Mouse (Mus musculus): ENCODE results near the gene Stk10. TPM values are rescaled to one million over a fixed set of nuclear protein-coding genes. Genes with fewer than 3 reads are reported as not detected.

The Stk10 gene
- total RNA-seq, 2 experiments from 2014 or later, result 1.9 to 3.8 TPM

- intact Hi-C loops (cut with DNase I), result no loop called here
- Histone ChIP-seq H3K27ac (peak overlapping the region; percentile 25), H3K4me3 (no peak overlapping the region)
- TF ChIP-seq CTCF (IDR thresholded peaks at IDR 0.05), result no peak
- DNase-seq, result no peak
These were observed 105.6 kb downstream of the Stk10 start for GRCm38 (mm10) chr11:32638521-32639255.

GRCm38 (mm10) chr11:32640617-32641016 lies 107.5 kb downstream of the Stk10 start:
- Histone ChIP-seq H3K4me3 (peak overlapping the region; percentile 89), H3K27ac (peak overlapping the region; percentile 100)
- no peak for TF ChIP-seq CTCF (IDR thresholded peaks at IDR 0.05)
- no peak for DNase-seq
- intact Hi-C loops (cut with DNase I), result loop anchor here (5.0 kb wide), 1 partner anchor 67 kb away; no protein-coding TSS in a partner anchor

GRCm38 (mm10) chr11:32642249-32642876 lies 109.3 kb downstream of the Stk10 start, which contains the start of gene Fbxw11:
TSS of gene Fbxw11 (plus strand) at chr11:32642724.
- Histone ChIP-seq H3K27ac (peak within 1 kb of the TSS; percentile 100), H3K4me3 (peak within 1 kb of the TSS; percentile 89)
- 0 out of 2 replicates have a peak, but pooled peaks have one; percentile 1 for TF ChIP-seq CTCF (IDR thresholded peaks at IDR 0.05)
- DNase-seq, result peak; percentile 97
- intact Hi-C loops (cut with DNase I), result loop anchor here (5.0 kb wide), 1 partner anchor 65 kb away; no protein-coding TSS in a partner anchor

GRCm38 (mm10) chr11:32642899-32643886 lies 110.1 kb downstream of the Stk10 start:
- peak; percentile 84 for DNase-seq
- Histone ChIP-seq H3K4me3 (peak overlapping the region; percentile 89), H3K27ac (peak overlapping the region; percentile 100)
- intact Hi-C loops (cut with DNase I), result loop anchor here (5.0 kb wide), 1 partner anchor 64 kb away; no protein-coding TSS in a partner anchor
- no peak for TF ChIP-seq CTCF (IDR thresholded peaks at IDR 0.05)

- intact Hi-C loops (cut with DNase I), result loop anchor here (5.0 kb wide), 1 partner anchor 63 kb away; no protein-coding TSS in a partner anchor
- DNase-seq, result no peak
- no peak for TF ChIP-seq CTCF (IDR thresholded peaks at IDR 0.05)
These were observed 110.9 kb downstream of the Stk10 start for GRCm38 (mm10) chr11:32644010-32644409.

GRCm38 (mm10) chr11:32647265-32647664 lies 114.2 kb downstream of the Stk10 start:
- intact Hi-C loops (cut with DNase I), result no loop called here
- H3K27ac ChIP-seq, result no peak overlapping the region
- no peak overlapping the region for H3K4me3 ChIP-seq
- no peak for DNase-seq
- TF ChIP-seq CTCF (IDR thresholded peaks at IDR 0.05), result no peak

More at GRCm38 (mm10) chr11:32644010-32644409, 110.9 kb downstream of the Stk10 start:
- Histone ChIP-seq H3K27ac (peak overlapping the region; percentile 100), H3K4me3 (peak overlapping the region; percentile 89)

GRCm38 (mm10) chr11:32650236-32650749 lies 117.2 kb downstream of the Stk10 start:
- Histone ChIP-seq H3K4me3 (no peak overlapping the region), H3K27ac (no peak overlapping the region)
- TF ChIP-seq CTCF (IDR thresholded peaks at IDR 0.05), result no peak
- intact Hi-C loops (cut with DNase I), result no loop called here
- no peak for DNase-seq

GRCm38 (mm10) chr11:32650893-32651590 lies 117.9 kb downstream of the Stk10 start:
- intact Hi-C loops (cut with DNase I), result no loop called here
- DNase-seq, result no peak
- no peak overlapping the region for H3K4me3 ChIP-seq
- peak overlapping the region; percentile 24; the same call in 1 of the 2 replicates for H3K27ac ChIP-seq
- no peak for TF ChIP-seq CTCF (IDR thresholded peaks at IDR 0.05)

- H3K4me3 ChIP-seq, result no peak overlapping the region
- no peak for DNase-seq
- H3K27ac ChIP-seq, result no peak overlapping the region
- intact Hi-C loops (cut with DNase I), result no loop called here
- TF ChIP-seq CTCF (IDR thresholded peaks at IDR 0.05), result no peak
These were observed 118.6 kb downstream of the Stk10 start for GRCm38 (mm10) chr11:32651723-32652122.

GRCm38 (mm10) chr11:32662082-32662656 lies 129.1 kb downstream of the Stk10 start:
- no peak overlapping the region for H3K4me3 ChIP-seq
- TF ChIP-seq CTCF (IDR thresholded peaks at IDR 0.05), result no peak
- no peak for DNase-seq
- H3K27ac ChIP-seq, result peak overlapping the region; percentile 46
- intact Hi-C loops (cut with DNase I), result no loop called here

- H3K4me3 ChIP-seq, result no peak overlapping the region
- intact Hi-C loops (cut with DNase I), result no loop called here
These were observed 132.5 kb downstream of the Stk10 start for GRCm38 (mm10) chr11:32665639-32666038.

More at GRCm38 (mm10) chr11:32665639-32666038, 132.5 kb downstream of the Stk10 start:
- no peak for TF ChIP-seq CTCF (IDR thresholded peaks at IDR 0.05)
- no peak for DNase-seq
- H3K27ac ChIP-seq, result 0 out of 2 replicates have a peak overlapping the region, but pooled peaks have one; percentile 4
